Comparison of ENCODE assay signal across 8 mouse cellular contexts in the genomic region with DNA sequence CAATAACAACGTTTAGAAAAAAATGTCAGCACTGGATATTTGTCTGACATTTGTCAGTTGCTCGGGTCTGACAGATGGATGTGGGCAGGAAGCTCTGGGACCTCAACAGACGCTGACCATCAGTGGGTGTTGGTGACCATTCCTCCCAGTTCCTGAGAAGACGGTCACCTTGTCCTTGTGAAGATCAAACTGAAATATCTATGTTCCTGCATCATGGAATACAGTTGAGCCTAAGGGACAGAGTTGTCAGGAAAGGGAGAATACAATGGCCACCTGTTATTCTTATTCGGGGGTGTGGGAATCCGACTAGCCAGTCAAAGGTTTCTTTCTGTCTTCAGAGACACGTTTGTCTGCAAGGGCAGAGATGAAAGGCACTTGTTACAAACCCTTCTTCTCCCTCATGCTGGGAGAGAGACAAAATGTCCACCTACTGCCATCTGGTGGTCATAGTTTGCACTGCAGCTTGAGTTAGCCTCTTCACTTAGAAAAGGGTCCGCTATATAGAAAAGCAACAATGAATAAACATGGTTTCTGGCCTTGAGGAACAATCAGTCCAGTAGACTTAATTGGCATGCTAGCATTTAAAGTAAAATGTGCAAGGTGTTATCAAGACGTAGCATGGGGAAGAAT. TPM values are rescaled to one million over a fixed set of nuclear protein-coding genes. Genes with fewer than 3 reads are reported as not detected.
A peak's percentile ranks its signal among the peaks of the same experiment; 100 is the strongest.
DNase-seq lines count a peak whose midpoint lies in the region; ATAC-seq and TF ChIP-seq lines count a peak whose summit lies in the region.

No protein-coding gene starts in this region.

- no peaks in the 10 kb centered on the region for H3K4me1 ChIP-seq in bone marrow, adult 2 months (ENCODE audit: control insufficient read depth, insufficient read depth, low read length)
- H3K4me1 ChIP-seq in embryonic facial prominence, embryonic 14.5 days (ENCODE audit: control insufficient read depth, insufficient read depth, low read length): no peaks in the 10 kb centered on the region
- H3K4me1 ChIP-seq in heart, embryonic 10.5 days: no peaks in the 10 kb centered on the region
- no peaks in the 10 kb centered on the region for H3K4me1 ChIP-seq in lung, adult 2 months (ENCODE audit: control insufficient read depth, insufficient read depth, low read length)

- H3K27me3 ChIP-seq in embryonic facial prominence, embryonic 14.5 days (replicated peaks; ENCODE audit: control insufficient read depth, insufficient read depth, low read length): no peaks in the 10 kb centered on the region; the same call in 1 of the 2 replicates
- 0 out of 2 replicates have a peak, but pooled peaks cover 7% of the 10 kb centered on the region for H3K27me3 ChIP-seq in heart, embryonic 10.5 days (ENCODE audit: insufficient read depth, poor library complexity, severe bottlenecking)

- no peaks in the 10 kb centered on the region for H3K36me3 ChIP-seq in embryonic facial prominence, embryonic 14.5 days (ENCODE audit: control insufficient read depth, insufficient read depth, low read length)
- no peaks in the 10 kb centered on the region for H3K36me3 ChIP-seq in heart, embryonic 10.5 days

- TF ChIP-seq CTCF in bone marrow, adult 2 months (IDR thresholded peaks at IDR 0.05; ENCODE audit: control insufficient read depth, insufficient read depth, low read length): peak; percentile 44
- peak; percentile 52; the same call in 1 of the 2 replicates for TF ChIP-seq CTCF in lung, adult 2 months (IDR thresholded peaks at IDR 0.05; ENCODE audit: insufficient read depth, low read length)

- H3K9me3 ChIP-seq in embryonic facial prominence, embryonic 14.5 days (ENCODE audit: control insufficient read depth, low read length): no peaks in the 10 kb centered on the region
- no peaks in the 10 kb centered on the region for H3K9me3 ChIP-seq in heart, embryonic 10.5 days

- no peak overlapping the region for H3K27ac ChIP-seq in bone marrow, adult 2 months (ENCODE audit: control insufficient read depth, insufficient read depth, low read depth, low read length, poor library complexity)
- no peak overlapping the region for H3K27ac ChIP-seq in embryonic facial prominence, embryonic 14.5 days (replicated peaks; ENCODE audit: low read depth, low read length)
- H3K27ac ChIP-seq in heart, embryonic 10.5 days: no peak overlapping the region

- ATAC-seq in CD4-positive, CD25-positive, alpha-beta regulatory T cell, adult 4 months: peak; percentile 80
- ATAC-seq in embryonic facial prominence, embryonic 14.5 days (ENCODE audit: low read depth): 0 out of 2 replicates have a peak, but pooled peaks have one; percentile 41
- ATAC-seq in neutrophil, adult 5-6 weeks (ENCODE audit: extremely low read depth, insufficient number of reproducible peaks, low FRiP score, poor library complexity, severe bottlenecking): peak; percentile 72; the same call in 1 of the 2 replicates

- H3K9ac ChIP-seq in embryonic facial prominence, embryonic 14.5 days (ENCODE audit: low read depth, low read length): no peak overlapping the region

- WGBS in bone marrow, adult 2 months: 33% methylated on average over 9 of the region's 9 CpGs
- WGBS in embryonic facial prominence, embryonic 14.5 days: 39% methylated on average over 9 of the region's 9 CpGs
- WGBS in heart, embryonic 10.5 days: 37% methylated on average over 9 of the region's 9 CpGs
- 30% methylated on average over 9 of the region's 9 CpGs for WGBS in lung, adult 2 months

- no peak overlapping the region for H3K4me3 ChIP-seq in bone marrow, adult 2 months (replicated peaks; ENCODE audit: control insufficient read depth, low read depth, low read length)
- no peak overlapping the region for H3K4me3 ChIP-seq in embryonic facial prominence, embryonic 14.5 days (ENCODE audit: low read depth, low read length)
- H3K4me3 ChIP-seq in heart, embryonic 10.5 days: no peak overlapping the region
- no peak overlapping the region for H3K4me3 ChIP-seq in lung, adult 2 months (replicated peaks; ENCODE audit: extremely low read depth, low read depth, low read length)

- DNase-seq in embryonic facial prominence, embryonic 14.5 days (ENCODE audit: low spot score): peak; percentile 76
- DNase-seq in heart, embryonic 10.5 days (ENCODE audit: low spot score): peak; percentile 78
- peak; percentile 65 to 88 for DNase-seq in kidney, postnatal 25 days
- DNase-seq in lung, adult 2 months: peak; percentile 72
- DNase-seq in thymus, postnatal 0 days (ENCODE audit: low spot score): peak; percentile 85

- no peak overlapping the region for H3K4me2 ChIP-seq in embryonic facial prominence, embryonic 14.5 days (ENCODE audit: low read depth, low read length)

- TF ChIP-seq POLR2A in bone marrow, adult 2 months (IDR thresholded peaks at IDR 0.05; ENCODE audit: borderline replicate concordance, control insufficient read depth, low read depth, low read length): no peak
- TF ChIP-seq POLR2A in lung, adult 2 months (IDR thresholded peaks at IDR 0.05; ENCODE audit: borderline replicate concordance, extremely low read depth, low read depth, low read length): no peak

RNA-seq across cellular contexts. Expression of gene Tprg, which starts 23.0 kb away (rescaled TPM):
- polyA plus RNA-seq in CD4-positive, CD25-positive, alpha-beta regulatory T cell, adult 4 months (2017; shearing (Covaris generic)): not detected
- polyA plus RNA-seq in bone marrow, adult 2 months (2011; ENCODE audit: insufficient read depth, insufficient read length, low replicate concordance, missing spikeins): not detected in 2 replicates
- 2.2 and 3.5 TPM in 2 replicates for polyA plus RNA-seq in embryonic facial prominence, embryonic 14.5 days (2014; fragmentation: Nextera tagmentation; extraction: Ambion mirVana)
- polyA plus RNA-seq in heart, embryonic 10.5 days (2016; fragmentation: Nextera tagmentation; extraction: Ambion mirVana): not detected in 2 replicates
- 2.6 TPM in 1 of 2 replicates, not detected in the other for polyA plus RNA-seq in lung, adult 2 months (2012; rRNA removed)
- not detected in 2 replicates for total RNA-seq in neutrophil, adult 5-6 weeks (2017)
- 0.15 and 0.40 TPM in 2 replicates for polyA plus RNA-seq in thymus, postnatal 0 days (2015; fragmentation: Nextera tagmentation; extraction: Ambion mirVana)
